Mouse (Mus musculus): ENCODE measurements at regions not wholly inside any gene's neighbourhood (a gene's known extent, or its start where the extent isn't known, plus 50 kb on each side); places are given as distances from the start of the nearest gene placed in this dataset.

DNA sequence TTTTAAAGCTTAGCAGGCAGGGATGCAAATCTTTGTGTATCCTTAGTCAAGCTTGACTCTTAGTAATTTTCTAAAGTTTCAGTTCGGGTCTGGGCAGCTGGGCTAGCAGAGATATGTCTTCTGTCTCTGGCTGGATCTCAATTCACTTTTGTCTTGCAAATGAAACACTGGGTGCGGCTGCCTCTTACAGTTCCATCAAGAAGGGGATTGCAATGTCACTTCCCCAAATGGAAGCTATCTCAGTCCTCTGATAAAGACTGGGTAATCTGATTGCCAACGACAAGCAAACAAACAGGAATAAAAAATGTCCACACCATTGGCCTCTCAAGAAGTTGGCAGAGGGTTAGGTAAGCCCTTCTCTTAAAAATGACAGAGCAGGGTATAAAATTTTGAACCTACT is 314.1 kb upstream of the Fam19a5 start:
- TF ChIP-seq GATA1 (IDR thresholded peaks at IDR 0.05; ENCODE audit: borderline replicate concordance, low read length) = no peak
- TF ChIP-seq FLI1 (IDR thresholded peaks at IDR 0.05; ENCODE audit: low read length) = no peak
